Mouse (Mus musculus) common myeloid progenitor, adult 5-6 weeks (primary cell): ENCODE data around the gene Olfr433. TPM values are rescaled to one million over a fixed set of nuclear protein-coding genes. Genes with fewer than 3 reads are reported as not detected.

Source experiments
- total RNA-seq: library from RNA; stranded (forward); fragments of 200-1000, 187-1606 nt; gene quantifications from 2 replicates; pipeline ENCODE4 v1.2.3, GENCODE M21; 2017

Olfr433 gene
- total RNA-seq, 1 experiment from 2014 or later, result 0.05 TPM

Other genes with a start within 250 kb of the Olfr433 start
- 2.5 and 4.8 TPM in 2 replicates for gene Ifi211, start 127.7 kb upstream of the Olfr433 start, total RNA-seq
- gene Mndal, start 98.2 kb upstream of the Olfr433 start, total RNA-seq, result 122 and 152 TPM in 2 replicates
- gene Ifi203, start 98.0 kb upstream of the Olfr433 start, total RNA-seq, result 81.0 and 93.4 TPM in 2 replicates
- not detected in 2 replicates for gene Ifi202b, start 58.0 kb upstream of the Olfr433 start, total RNA-seq
- gene Ifi205, start 8.9 kb upstream of the Olfr433 start, total RNA-seq, result 2.3 and 3.5 TPM in 2 replicates
- not detected in 2 replicates for gene Olfr432, start 8.5 kb downstream of the Olfr433 start, total RNA-seq
- gene Olfr430, start 25.9 kb downstream of the Olfr433 start, total RNA-seq, result not detected in 2 replicates
- gene Olfr429, start 43.6 kb downstream of the Olfr433 start, total RNA-seq, result not detected in 2 replicates
- not detected in 2 replicates for gene Olfr427, start 56.2 kb downstream of the Olfr433 start, total RNA-seq
- not detected in 2 replicates for gene Olfr231, start 80.5 kb downstream of the Olfr433 start, total RNA-seq
- gene Olfr424, start 90.8 kb downstream of the Olfr433 start, total RNA-seq, result not detected in 2 replicates
- 0.09 TPM in 1 of 2 replicates, not detected in the other for gene Olfr420, start 114.9 kb downstream of the Olfr433 start, total RNA-seq
- gene Spta1, start 132.1 kb downstream of the Olfr433 start, total RNA-seq, result 24.7 and 29.6 TPM in 2 replicates
- 1.2 TPM in 1 of 2 replicates, not detected in the other for gene Olfr419, start 211.4 kb downstream of the Olfr433 start, total RNA-seq